ENCODE assay signal across 8 mouse cellular contexts in the genomic region with DNA sequence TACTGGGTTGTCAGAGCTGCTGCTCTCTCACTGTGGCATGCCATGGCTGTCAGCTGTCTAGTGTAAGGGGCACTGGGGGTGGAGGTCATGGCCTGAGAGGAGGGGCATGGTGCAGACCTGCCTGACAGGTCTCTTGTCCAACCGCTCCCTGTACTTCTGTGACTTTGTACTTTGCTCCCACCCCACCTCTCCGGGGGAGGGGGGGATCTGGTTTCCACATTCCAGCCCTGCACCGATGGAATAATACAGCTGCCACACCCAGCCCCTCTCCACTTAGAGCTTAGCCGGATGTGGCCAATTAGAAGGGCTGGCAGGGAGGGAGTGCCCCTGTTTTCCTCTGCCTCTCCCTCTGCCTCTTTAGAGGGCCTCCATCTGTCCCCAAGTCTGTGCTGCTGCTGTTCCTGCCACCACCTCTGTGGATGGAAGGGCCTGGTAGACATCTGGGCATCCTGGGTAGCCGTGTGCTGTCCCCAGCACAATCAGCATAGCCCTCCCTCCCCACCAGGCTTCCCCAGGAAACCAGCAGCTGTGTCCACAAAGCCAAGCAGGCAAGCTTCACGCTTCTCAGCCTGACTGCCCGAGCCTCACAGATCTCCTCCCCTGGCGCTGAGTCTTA. TPM values are rescaled to one million over a fixed set of nuclear protein-coding genes. Genes with fewer than 3 reads are reported as not detected.
DNase-seq lines count a peak whose midpoint lies in the region; ATAC-seq lines count a peak whose summit lies in the region.

No protein-coding gene starts in this region.

- peaks cover 91% of the 10 kb centered on the region for H3K36me3 ChIP-seq in heart, embryonic 10.5 days
- peaks cover 91% of the 10 kb centered on the region for H3K36me3 ChIP-seq in embryonic facial prominence, embryonic 10.5 days (replicated peaks)
- peaks cover 60% of the 10 kb centered on the region for H3K36me3 ChIP-seq in kidney, embryonic 16.5 days (ENCODE audit: insufficient read depth, low read length)

- H3K27ac ChIP-seq in heart, embryonic 10.5 days: peak overlapping the region; percentile 78
- H3K27ac ChIP-seq in embryonic facial prominence, embryonic 10.5 days (replicated peaks): peak overlapping the region; percentile 87
- H3K27ac ChIP-seq in kidney, embryonic 16.5 days (ENCODE audit: low read length): peak overlapping the region; percentile 92

- H3K4me1 ChIP-seq in heart, embryonic 10.5 days: peaks cover 38% of the 10 kb centered on the region
- peaks cover 50% of the 10 kb centered on the region for H3K4me1 ChIP-seq in embryonic facial prominence, embryonic 10.5 days
- H3K4me1 ChIP-seq in kidney, embryonic 16.5 days (ENCODE audit: insufficient read depth, low read length): peaks cover 30% of the 10 kb centered on the region

- H3K9ac ChIP-seq in kidney, embryonic 16.5 days (replicated peaks; ENCODE audit: low read length): 0 out of 2 replicates have a peak overlapping the region, but pooled peaks have one; percentile 29

- intact Hi-C loops in heart, postnatal 25 days (cut with DNase I): no loop called here

- ATAC-seq in kidney, embryonic 16.5 days (ENCODE audit: low FRiP score, low TSS enrichment): peak; percentile 91

- H3K9me3 ChIP-seq in heart, embryonic 10.5 days: no peaks in the 10 kb centered on the region
- no peaks in the 10 kb centered on the region for H3K9me3 ChIP-seq in embryonic facial prominence, embryonic 10.5 days
- H3K9me3 ChIP-seq in kidney, embryonic 16.5 days (ENCODE audit: low read length): no peaks in the 10 kb centered on the region

- no peak overlapping the region for H3K4me3 ChIP-seq in heart, embryonic 10.5 days
- H3K4me3 ChIP-seq in embryonic facial prominence, embryonic 10.5 days: peak overlapping the region; percentile 32; the same call in 1 of the 2 replicates
- H3K4me3 ChIP-seq in kidney, embryonic 16.5 days (ENCODE audit: low read length): no peak overlapping the region

- no peaks in the 10 kb centered on the region for H3K27me3 ChIP-seq in heart, embryonic 10.5 days (ENCODE audit: insufficient read depth, poor library complexity, severe bottlenecking)
- H3K27me3 ChIP-seq in embryonic facial prominence, embryonic 10.5 days (replicated peaks; ENCODE audit: low read depth, poor library complexity, severe bottlenecking): no peaks in the 10 kb centered on the region
- H3K27me3 ChIP-seq in kidney, embryonic 16.5 days (ENCODE audit: insufficient read depth, low read length): no peaks in the 10 kb centered on the region

- DNase-seq in heart, embryonic 10.5 days (ENCODE audit: low spot score): no peak
- DNase-seq in heart, postnatal 25 days (ENCODE audit: low spot score): no peak
- peak; percentile 86 for DNase-seq in embryonic facial prominence, embryonic 10.5 days (ENCODE audit: low spot score)
- DNase-seq in lung, postnatal 10 days: peak; percentile 76
- DNase-seq in testis, postnatal 14 days (ENCODE audit: low spot score): no peak
- DNase-seq in ovary, adult 18-20 months (ENCODE audit: low spot score): no peak
- DNase-seq in frontal cortex, postnatal 25 days (ENCODE audit: low spot score in 2 of 2): no peak

- 35% methylated on average over 8 of the region's 8 CpGs for WGBS in heart, embryonic 10.5 days
- WGBS in embryonic facial prominence, embryonic 10.5 days: 22% methylated on average over 8 of the region's 8 CpGs
- WGBS in kidney, embryonic 16.5 days: 16% methylated on average over 8 of the region's 8 CpGs

- no peak overlapping the region for H3K4me2 ChIP-seq in kidney, embryonic 16.5 days (replicated peaks; ENCODE audit: low read depth, low read length)

RNA-seq across cellular contexts. Expression of a gene that starts 14.1 kb away (rescaled TPM):
- 1.1 and 2.8 TPM in 2 replicates for polyA plus RNA-seq in heart, embryonic 10.5 days (2016; fragmentation: Nextera tagmentation; extraction: Ambion mirVana)
- total RNA-seq in heart, postnatal 25 days (2021): 1 to 10 TPM; 1.5 to 1.6 TPM
- 6.3 and 7.6 TPM in 2 replicates for polyA plus RNA-seq in embryonic facial prominence, embryonic 10.5 days (2016; fragmentation: Nextera tagmentation; extraction: Ambion mirVana)
- polyA plus RNA-seq in kidney, embryonic 16.5 days (2015; fragmentation: Nextera tagmentation; extraction: Ambion mirVana): 9.4 and 9.5 TPM in 2 replicates

RNA-seq across cellular contexts. Expression of a gene that starts 26.5 kb away (rescaled TPM):
- polyA plus RNA-seq in heart, embryonic 10.5 days (2016; fragmentation: Nextera tagmentation; extraction: Ambion mirVana): 34.2 and 38.1 TPM in 2 replicates
- total RNA-seq in heart, postnatal 25 days (2021): 10 to 100 TPM; 23.7 to 26.5 TPM
- 43.3 and 45.3 TPM in 2 replicates for polyA plus RNA-seq in embryonic facial prominence, embryonic 10.5 days (2016; fragmentation: Nextera tagmentation; extraction: Ambion mirVana)
- 44.1 and 44.7 TPM in 2 replicates for polyA plus RNA-seq in kidney, embryonic 16.5 days (2015; fragmentation: Nextera tagmentation; extraction: Ambion mirVana)

Comparison
In these comparisons a context has a peak if more than half of its experiments do, and no peak if none do; other contexts are left out.
1. DNase-seq: peak in embryonic facial prominence, embryonic 10.5 days (single experiment) and lung, postnatal 10 days (single experiment); none in heart, embryonic 10.5 days (single experiment), heart, postnatal 25 days (single experiment), testis, postnatal 14 days (single experiment), ovary, adult 18-20 months (single experiment) and frontal cortex, postnatal 25 days (0 of 2).
2. Peak in every context shown above with its lines, with median percentiles within 50 percentile points of each other: H3K27ac ChIP-seq.